Mouse (Mus musculus) embryonic fibroblast, embryonic 13.5 days (primary cell): ENCODE data around the gene Pik3r1.

Experiments
- CTCF ChIP-seq: IDR thresholded peaks from 2 replicates; pipeline ENCODE4 v1.5.1; 2011; ENCODE audit warnings: mild to moderate bottlenecking, control low read depth, low read length, moderate library complexity, borderline replicate concordance; ENCODE audit not compliant: insufficient read depth
- POLR2A ChIP-seq: IDR thresholded peaks from 2 replicates; pipeline ENCODE4 v1.6.1; 2011; ENCODE audit warnings: low read depth, mild to moderate bottlenecking, control low read depth, low read length, moderate library complexity

- TF ChIP-seq POLR2A (no peak), CTCF (no peak)
Measured at GRCm38 (mm10) chr13:101784651-101785289, 16.8 kb upstream of the Pik3r1 start.
